Comparison of ENCODE assay signal across 10 mouse cellular contexts in the genomic region with DNA sequence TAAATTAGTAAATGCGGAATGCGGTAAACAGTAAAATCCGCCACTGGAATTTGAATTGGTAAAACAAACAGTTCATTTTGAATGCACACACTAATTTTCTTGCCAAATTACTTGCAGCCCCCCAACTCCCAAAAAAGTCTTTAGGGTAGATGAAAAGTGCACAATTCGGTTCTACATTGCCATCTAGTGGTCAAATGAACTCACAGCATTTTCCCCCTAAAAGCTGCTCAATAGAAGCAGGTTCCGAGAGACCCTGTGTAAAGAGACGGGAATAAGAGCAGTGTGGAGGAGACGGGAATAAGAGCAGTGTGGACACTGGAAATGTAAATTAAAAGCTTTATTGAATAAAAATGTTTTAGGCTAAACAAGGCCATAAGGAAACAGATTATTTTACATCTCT. TPM values are rescaled to one million over a fixed set of nuclear protein-coding genes. Genes with fewer than 3 reads are reported as not detected.
DNase-seq lines count a peak whose midpoint lies in the region; ATAC-seq and TF ChIP-seq lines count a peak whose summit lies in the region.
"Had no signal": no experiment of that assay in that cellular context is flagged by ENCODE, and none has a peak within 500 bp of the region (broad histone marks: within the 10 kb centered on the region; RNA-seq: fewer than 3 reads in every experiment).

No protein-coding gene starts in this region.

- H3K4me1 ChIP-seq in heart, adult 2 months (ENCODE audit: control insufficient read depth, insufficient read depth, low read length) = no peaks in the 10 kb centered on the region
- no peaks in the 10 kb centered on the region for H3K4me1 ChIP-seq in midbrain, embryonic 13.5 days (replicated peaks)
- no peaks in the 10 kb centered on the region for H3K4me1 ChIP-seq in midbrain, embryonic 10.5 days
- H3K4me1 ChIP-seq in cerebellum, adult 2 months (ENCODE audit: control insufficient read depth, insufficient read depth, low read length) = no peaks in the 10 kb centered on the region
- H3K4me1 ChIP-seq: hindbrain, embryonic 15.5 days had no signal

- TF ChIP-seq CTCF in heart, adult 2 months (IDR thresholded peaks at IDR 0.05) = peak; percentile 92
- peak; percentile 47; the same call in 1 of the 2 replicates for TF ChIP-seq CTCF in cerebellum, adult 2 months (IDR thresholded peaks at IDR 0.05; ENCODE audit: borderline replicate concordance, insufficient read depth, low read depth, low read length)

- no peaks in the 10 kb centered on the region for H3K9me3 ChIP-seq in midbrain, embryonic 13.5 days
- H3K9me3 ChIP-seq in midbrain, embryonic 10.5 days (replicated peaks) = no peaks in the 10 kb centered on the region
- H3K9me3 ChIP-seq: hindbrain, embryonic 15.5 days had no signal

- H3K27me3 ChIP-seq in heart, adult 2 months (ENCODE audit: control insufficient read depth, insufficient read depth, low read length) = no peaks in the 10 kb centered on the region
- H3K27me3 ChIP-seq in midbrain, embryonic 13.5 days = no peaks in the 10 kb centered on the region
- H3K27me3 ChIP-seq in midbrain, embryonic 10.5 days (ENCODE audit: low read depth, poor library complexity, severe bottlenecking) = no peaks in the 10 kb centered on the region
- H3K27me3 ChIP-seq in cerebellum, adult 2 months (ENCODE audit: control insufficient read depth, insufficient read depth, low read length) = no peaks in the 10 kb centered on the region
- H3K27me3 ChIP-seq: hindbrain, embryonic 15.5 days had no signal

- WGBS in heart, adult 2 months = 45% methylated on average over 7 of the region's 7 CpGs
- 25% methylated on average over 7 of the region's 7 CpGs for WGBS in midbrain, embryonic 13.5 days
- WGBS in midbrain, embryonic 10.5 days = 28% methylated on average over 7 of the region's 7 CpGs
- WGBS in cerebellum, adult 2 months = 28% methylated on average over 7 of the region's 7 CpGs

- ATAC-seq in midbrain, embryonic 13.5 days = 0 out of 2 replicates have a peak, but pooled peaks have one; percentile 56
- no peak; the same call in 1 of the 2 replicates for ATAC-seq in erythroid progenitor cell, adult 5-6 weeks (replicated peaks; ENCODE audit: low FRiP score, poor library complexity, severe bottlenecking)

- H3K79me2 ChIP-seq in heart, adult 2 months (replicated peaks; ENCODE audit: control insufficient read depth, insufficient read depth, low read length) = no peaks in the 10 kb centered on the region

- no peak overlapping the region for H3K4me3 ChIP-seq in heart, adult 2 months
- H3K4me3 ChIP-seq in midbrain, embryonic 13.5 days (replicated peaks) = no peak overlapping the region
- H3K4me3 ChIP-seq in midbrain, embryonic 10.5 days = no peak overlapping the region
- no peak overlapping the region for H3K4me3 ChIP-seq in cerebellum, adult 2 months (replicated peaks; ENCODE audit: insufficient read depth, low read depth, low read length)
- H3K4me3 ChIP-seq: hindbrain, embryonic 15.5 days had no signal

- intact Hi-C loops in heart, adult 2 months (cut with DNase I) = loop anchor here (1.0 to 5.0 kb wide), 3 partner anchors 63 to 181 kb away; no protein-coding TSS in a partner anchor

- TF ChIP-seq EP300 in heart, adult 2 months (IDR thresholded peaks at IDR 0.05; ENCODE audit: insufficient read depth, low read depth, low read length) = no peak

- no peak for DNase-seq in heart, adult 2 months
- DNase-seq in heart, adult 11 months = no peak
- no peak for DNase-seq in midbrain, embryonic 10.5 days (ENCODE audit: low spot score)
- DNase-seq in cerebellum, adult 2 months = peak in 1 of 2 experiments; percentile 44
- peak; percentile 63 for DNase-seq in mesoderm, embryonic 11.5 days (ENCODE audit: low read depth, low spot score)
- no peak for DNase-seq in right cerebral cortex, adult 18-20 months

- H3K4me2 ChIP-seq in midbrain, embryonic 13.5 days (replicated peaks) = no peak overlapping the region
- H3K4me2 ChIP-seq: hindbrain, embryonic 15.5 days had no signal

- H3K36me3 ChIP-seq in heart, adult 2 months (ENCODE audit: control insufficient read depth, insufficient read depth, low read length) = no peaks in the 10 kb centered on the region
- peaks cover 12% of the 10 kb centered on the region for H3K36me3 ChIP-seq in midbrain, embryonic 13.5 days
- peaks cover 13% of the 10 kb centered on the region; the same call in 1 of the 2 replicates for H3K36me3 ChIP-seq in midbrain, embryonic 10.5 days

- no peak overlapping the region for H3K27ac ChIP-seq in heart, adult 2 months
- H3K27ac ChIP-seq in midbrain, embryonic 13.5 days = no peak overlapping the region
- no peak overlapping the region for H3K27ac ChIP-seq in midbrain, embryonic 10.5 days (replicated peaks)
- no peak overlapping the region for H3K27ac ChIP-seq in cerebellum, adult 2 months (ENCODE audit: insufficient read depth, low read length)
- H3K27ac ChIP-seq: hindbrain, embryonic 15.5 days; macrophage had no signal

- no peak overlapping the region for H3K9ac ChIP-seq in heart, adult 2 months (ENCODE audit: low read depth, low read length)
- H3K9ac ChIP-seq in midbrain, embryonic 13.5 days (replicated peaks) = no peak overlapping the region
- H3K9ac ChIP-seq: hindbrain, embryonic 15.5 days had no signal

- TF ChIP-seq POLR2A in heart, adult 2 months (IDR thresholded peaks at IDR 0.05; ENCODE audit: insufficient read depth, low read depth, low read length) = no peak
- no peak for TF ChIP-seq POLR2A in cerebellum, adult 2 months (IDR thresholded peaks at IDR 0.05; ENCODE audit: borderline replicate concordance, insufficient read depth, low read length)

RNA-seq across cellular contexts. Expression of a gene that starts 5.5 kb away (rescaled TPM):
- total RNA-seq in heart, adult 2 months (2021) = 10 to 100 TPM; 17.4 to 17.9 TPM
- 21.6 and 27.9 TPM in 2 replicates for polyA plus RNA-seq in heart, adult 2 months (2012; rRNA removed)
- polyA plus RNA-seq in midbrain, embryonic 13.5 days (2015; fragmentation: Nextera tagmentation; extraction: Ambion mirVana) = 58.4 and 61.1 TPM in 2 replicates
- 58.4 and 63.5 TPM in 2 replicates for polyA plus RNA-seq in midbrain, embryonic 10.5 days (2016; fragmentation: Nextera tagmentation; extraction: Ambion mirVana)
- 40.2 and 45.5 TPM in 2 replicates for polyA plus RNA-seq in cerebellum, adult 2 months (2012; rRNA removed)
- 9.4 and 19.7 TPM in 2 replicates for total RNA-seq in erythroid progenitor cell, adult 5-6 weeks (2015; ENCODE audit: low replicate concordance)
- 3.3 and 7.6 TPM in 2 replicates for total RNA-seq in erythroid progenitor cell, adult 5-6 weeks (2017; ENCODE audit: low replicate concordance)

RNA-seq across cellular contexts. Expression of a gene that starts 52.7 kb away (rescaled TPM):
- 100 to 1,000 TPM; 215 to 236 TPM for total RNA-seq in heart, adult 2 months (2021)
- polyA plus RNA-seq in heart, adult 2 months (2012; rRNA removed) = 326 and 358 TPM in 2 replicates
- 167 and 177 TPM in 2 replicates for polyA plus RNA-seq in midbrain, embryonic 13.5 days (2015; fragmentation: Nextera tagmentation; extraction: Ambion mirVana)
- 157 and 159 TPM in 2 replicates for polyA plus RNA-seq in midbrain, embryonic 10.5 days (2016; fragmentation: Nextera tagmentation; extraction: Ambion mirVana)
- polyA plus RNA-seq in cerebellum, adult 2 months (2012; rRNA removed) = 351 and 364 TPM in 2 replicates
- total RNA-seq in erythroid progenitor cell, adult 5-6 weeks (2015; ENCODE audit: low replicate concordance) = 11.3 and 15.5 TPM in 2 replicates
- 7.1 and 17.1 TPM in 2 replicates for total RNA-seq in erythroid progenitor cell, adult 5-6 weeks (2017; ENCODE audit: low replicate concordance)
